Mouse (Mus musculus) midbrain, embryonic 15.5 days (tissue): ENCODE data around the gene Ubl3. TPM values are rescaled to one million over a fixed set of nuclear protein-coding genes. Genes with fewer than 3 reads are reported as not detected.

ENCODE experiments used
- polyA plus RNA-seq: library from polyadenylated mRNA; unstranded; fragments of >200 nt; fragmentation: Nextera tagmentation; extraction: Ambion mirVana; gene quantifications from 2 replicates; pipeline ENCODE4 v1.2.1, GENCODE M21; 2015

Ubl3 gene
- polyA plus RNA-seq, 1 experiment from 2014 or later: 78.7 TPM

Other genes with a start within 250 kb of the Ubl3 start
- 45.2 and 46.4 TPM in 2 replicates for gene Slc7a1, start 152.9 kb downstream of the Ubl3 start, polyA plus RNA-seq